Mouse (Mus musculus): ENCODE measurements around the gene Spred3. TPM values are rescaled to one million over a fixed set of nuclear protein-coding genes. Genes with fewer than 3 reads are reported as not detected.
"Not testable (repeated sequence)": the region's sequence is repeated elsewhere in the genome, so short reads cannot be mapped to it uniquely, and the experiment has no call there.

Spred3 gene
- total RNA-seq (2021) = 1 to 10 TPM in 1 of 2 experiments, under 1 TPM in 1; 0.78 to 1.8 TPM
- long read RNA-seq, experiment 1 = 0 reads
- long read RNA-seq, experiment 2 = 0 reads

- DNase-seq = peak; percentile 73
- intact Hi-C loops (cut with DNase I; ENCODE audit: low total_unique reads) = no loop called here
Observed at GRCm38 (mm10) chr7:29170066-29170754, at the start of gene Spred3, which contains the start of gene Ggn. TSS of gene Spred3 (minus strand) at chr7:29170411. TSS of gene Ggn (plus strand) at chr7:29170210.

GRCm38 (mm10) chr7:29214846-29215245 is 44.6 kb upstream of the Spred3 start:
- intact Hi-C loops (cut with DNase I; ENCODE audit: low total_unique reads) = no loop called here
- no peak for DNase-seq

GRCm38 (mm10) chr7:29214236-29214635 is 44.0 kb upstream of the Spred3 start:
- intact Hi-C loops (cut with DNase I; ENCODE audit: low total_unique reads) = no loop called here

GRCm38 (mm10) chr7:29213675-29214082 is 43.5 kb upstream of the Spred3 start, which contains the start of gene Catsperg1:
TSS of gene Catsperg1 (minus strand) at chr7:29214035.
- no peak for DNase-seq
- intact Hi-C loops (cut with DNase I; ENCODE audit: low total_unique reads) = no loop called here

More at GRCm38 (mm10) chr7:29214236-29214635, 44.0 kb upstream of the Spred3 start:
- DNase-seq = no peak

GRCm38 (mm10) chr7:29212775-29213560 is 42.8 kb upstream of the Spred3 start:
- intact Hi-C loops (cut with DNase I; ENCODE audit: low total_unique reads); DNase-seq: not testable (repeated sequence)

- DNase-seq = no peak
- intact Hi-C loops (cut with DNase I; ENCODE audit: low total_unique reads) = no loop called here
Observed at GRCm38 (mm10) chr7:29212199-29212765, 42.1 kb upstream of the Spred3 start.

GRCm38 (mm10) chr7:29211415-29212198 is 41.4 kb upstream of the Spred3 start:
- intact Hi-C loops (cut with DNase I; ENCODE audit: low total_unique reads) = no loop called here
- DNase-seq = peak; percentile 87

- DNase-seq = peak; percentile 56
- intact Hi-C loops (cut with DNase I; ENCODE audit: low total_unique reads) = not testable (repeated sequence)
Observed at GRCm38 (mm10) chr7:29211013-29211412, 40.8 kb upstream of the Spred3 start.

- intact Hi-C loops (cut with DNase I; ENCODE audit: low total_unique reads) = no loop called here
- no peak for DNase-seq
Observed at GRCm38 (mm10) chr7:29202577-29202976, 32.4 kb upstream of the Spred3 start.

GRCm38 (mm10) chr7:29194230-29194629 is 24.0 kb upstream of the Spred3 start:
- DNase-seq; intact Hi-C loops (cut with DNase I; ENCODE audit: low total_unique reads): not testable (repeated sequence)

GRCm38 (mm10) chr7:29181323-29181722 is 11.1 kb upstream of the Spred3 start:
- DNase-seq = not testable (repeated sequence)
- intact Hi-C loops (cut with DNase I; ENCODE audit: low total_unique reads) = loop anchor here (5.0 kb wide), 1 partner anchor 61 kb away; no protein-coding TSS in a partner anchor

GRCm38 (mm10) chr7:29180854-29181236 is 10.6 kb upstream of the Spred3 start:
- no peak for DNase-seq
- intact Hi-C loops (cut with DNase I; ENCODE audit: low total_unique reads) = loop anchor here (5.0 kb wide), 1 partner anchor 61 kb away; no protein-coding TSS in a partner anchor

GRCm38 (mm10) chr7:29180077-29180853 is 10.1 kb upstream of the Spred3 start, which contains the start of gene Psmd8:
TSS of gene Psmd8 (minus strand) at chr7:29180701.
- peak; percentile 96 for DNase-seq

GRCm38 (mm10) chr7:29179323-29179722 is 9.1 kb upstream of the Spred3 start:
- no peak for DNase-seq
- intact Hi-C loops (cut with DNase I; ENCODE audit: low total_unique reads) = no loop called here

More at GRCm38 (mm10) chr7:29180077-29180853, 10.1 kb upstream of the Spred3 start, which contains the start of gene Psmd8:
- intact Hi-C loops (cut with DNase I; ENCODE audit: low total_unique reads) = loop anchor here (5.0 kb wide), 1 partner anchor 62 kb away; no protein-coding TSS in a partner anchor

GRCm38 (mm10) chr7:29178106-29178505 is 7.9 kb upstream of the Spred3 start:
- intact Hi-C loops (cut with DNase I; ENCODE audit: low total_unique reads) = no loop called here
- no peak for DNase-seq

- DNase-seq = no peak
- intact Hi-C loops (cut with DNase I; ENCODE audit: low total_unique reads) = no loop called here
Observed at GRCm38 (mm10) chr7:29172390-29173016, 2.3 kb upstream of the Spred3 start.

GRCm38 (mm10) chr7:29171562-29172097 is 1.4 kb upstream of the Spred3 start:
- intact Hi-C loops (cut with DNase I; ENCODE audit: low total_unique reads) = no loop called here
- DNase-seq = no peak

Measured in gastrocnemius, postnatal 14 days (tissue).